ENCODE assay signal across 8 mouse cellular contexts in genomic region chr7:30477415-30478381, GRCm38 (mm10). TPM values are rescaled to one million over a fixed set of nuclear protein-coding genes. Genes with fewer than 3 reads are reported as not detected.
A peak's percentile ranks its signal among the peaks of the same experiment; 100 is the strongest.
DNase-seq lines count a peak whose midpoint lies in the region; ATAC-seq and TF ChIP-seq lines count a peak whose summit lies in the region.

No protein-coding gene starts in this region.

- peak overlapping the region; percentile 48; the same call in 1 of the 2 replicates for H3K27ac ChIP-seq in kidney, embryonic 15.5 days
- no peak overlapping the region for H3K27ac ChIP-seq in cortical plate, adult 2 months (ENCODE audit: insufficient read depth, low read length)
- 0 out of 2 replicates have a peak overlapping the region, but pooled peaks have one; percentile 35 for H3K27ac ChIP-seq in hindbrain, embryonic 13.5 days
- no peak overlapping the region for H3K27ac ChIP-seq in liver, embryonic 15.5 days (replicated peaks)
- H3K27ac ChIP-seq in stomach, postnatal 0 days (replicated peaks) = no peak overlapping the region

- H3K4me3 ChIP-seq in kidney, embryonic 15.5 days (replicated peaks) = peak overlapping the region; percentile 35
- H3K4me3 ChIP-seq in cortical plate, adult 2 months (ENCODE audit: insufficient read depth, low read length) = peak overlapping the region; percentile 6
- H3K4me3 ChIP-seq in hindbrain, embryonic 13.5 days = peak overlapping the region; percentile 35
- H3K4me3 ChIP-seq in liver, embryonic 15.5 days (replicated peaks) = no peak overlapping the region; the same call in 1 of the 2 replicates
- H3K4me3 ChIP-seq in stomach, postnatal 0 days (ENCODE audit: low read depth, low read length) = no peak overlapping the region

- H3K4me1 ChIP-seq in kidney, embryonic 15.5 days = peaks cover 9% of the 10 kb centered on the region
- H3K4me1 ChIP-seq in cortical plate, adult 2 months (ENCODE audit: control insufficient read depth, insufficient read depth, low read length) = no peaks in the 10 kb centered on the region; the same call in 1 of the 2 replicates
- H3K4me1 ChIP-seq in hindbrain, embryonic 13.5 days (replicated peaks) = peaks cover 10% of the 10 kb centered on the region
- 0 out of 2 replicates have a peak, but pooled peaks cover 4% of the 10 kb centered on the region for H3K4me1 ChIP-seq in liver, embryonic 15.5 days (replicated peaks)
- H3K4me1 ChIP-seq in stomach, postnatal 0 days (replicated peaks; ENCODE audit: control insufficient read depth, insufficient read depth) = no peaks in the 10 kb centered on the region

- no peaks in the 10 kb centered on the region for H3K36me3 ChIP-seq in kidney, embryonic 15.5 days
- H3K36me3 ChIP-seq in hindbrain, embryonic 13.5 days = no peaks in the 10 kb centered on the region
- H3K36me3 ChIP-seq in liver, embryonic 15.5 days (replicated peaks) = no peaks in the 10 kb centered on the region
- H3K36me3 ChIP-seq in stomach, postnatal 0 days (ENCODE audit: control insufficient read depth, insufficient read depth, low read length) = no peaks in the 10 kb centered on the region

- no peaks in the 10 kb centered on the region for H3K9me3 ChIP-seq in kidney, embryonic 15.5 days (replicated peaks)
- H3K9me3 ChIP-seq in hindbrain, embryonic 13.5 days = no peaks in the 10 kb centered on the region
- H3K9me3 ChIP-seq in liver, embryonic 15.5 days (replicated peaks) = no peaks in the 10 kb centered on the region
- H3K9me3 ChIP-seq in stomach, postnatal 0 days (ENCODE audit: control insufficient read depth, low read length) = no peaks in the 10 kb centered on the region

- H3K9ac ChIP-seq in kidney, embryonic 15.5 days = no peak overlapping the region
- H3K9ac ChIP-seq in hindbrain, embryonic 13.5 days = peak overlapping the region; percentile 60; the same call in 1 of the 2 replicates
- no peak overlapping the region for H3K9ac ChIP-seq in liver, embryonic 15.5 days
- no peak overlapping the region for H3K9ac ChIP-seq in stomach, postnatal 0 days (ENCODE audit: low read length)

- no peak for TF ChIP-seq CTCF in cortical plate, adult 2 months (IDR thresholded peaks at IDR 0.05; ENCODE audit: extremely low read depth, insufficient read depth, low read length)
- no peak for TF ChIP-seq CTCF in stomach, postnatal 0 days (IDR thresholded peaks at IDR 0.05; ENCODE audit: low read depth)

- TF ChIP-seq POLR2A in cortical plate, adult 2 months (IDR thresholded peaks at IDR 0.05; ENCODE audit: extremely low read depth, insufficient read depth, low read length) = no peak

- WGBS in kidney, embryonic 15.5 days = 5% methylated on average over 29 of the region's 32 CpGs
- 8% methylated on average over 32 of the region's 32 CpGs for WGBS in hindbrain, embryonic 13.5 days
- WGBS in liver, embryonic 15.5 days (ENCODE audit: insufficient replicate concordance) = 12% methylated on average over 32 of the region's 32 CpGs
- 9% methylated on average over 26 of the region's 32 CpGs for WGBS in stomach, postnatal 0 days

- peak overlapping the region; percentile 59 for H3K4me2 ChIP-seq in kidney, embryonic 15.5 days
- peak overlapping the region; percentile 58 for H3K4me2 ChIP-seq in hindbrain, embryonic 13.5 days
- peak overlapping the region; percentile 41 for H3K4me2 ChIP-seq in liver, embryonic 15.5 days
- peak overlapping the region; percentile 38 for H3K4me2 ChIP-seq in stomach, postnatal 0 days (replicated peaks; ENCODE audit: low read depth)

- peak; percentile 74 for ATAC-seq in kidney, embryonic 15.5 days (replicated peaks; ENCODE audit: low FRiP score)
- ATAC-seq in hindbrain, embryonic 13.5 days (ENCODE audit: low FRiP score) = peak; percentile 59; the same call in 1 of the 2 replicates
- no peak for ATAC-seq in liver, embryonic 15.5 days (ENCODE audit: insufficient read depth)
- ATAC-seq in stomach, postnatal 0 days (ENCODE audit: low FRiP score, low TSS enrichment) = no peak
- no peak for ATAC-seq in megakaryocyte, adult 5-6 weeks (ENCODE audit: poor library complexity, severe bottlenecking)

- TF ChIP-seq EP300 in stomach, postnatal 0 days (optimal IDR thresholded peaks at IDR 0.05) = no peak

- no peak for DNase-seq in kidney, postnatal 36 days
- peak; percentile 10 for DNase-seq in stomach, postnatal 0 days (ENCODE audit: low spot score)
- no peak for DNase-seq in ovary, adult 18-20 months (ENCODE audit: low spot score)

- H3K27me3 ChIP-seq in kidney, embryonic 15.5 days = peaks cover 21% of the 10 kb centered on the region; the same call in 1 of the 2 replicates
- peaks cover 23% of the 10 kb centered on the region for H3K27me3 ChIP-seq in hindbrain, embryonic 13.5 days
- H3K27me3 ChIP-seq in liver, embryonic 15.5 days = peaks cover 11% of the 10 kb centered on the region; the same call in 1 of the 2 replicates
- no peaks in the 10 kb centered on the region for H3K27me3 ChIP-seq in stomach, postnatal 0 days (ENCODE audit: control insufficient read depth, insufficient read depth, low read length)

RNA-seq across cellular contexts. Expression of gene Prodh2, which starts 15.7 kb away (rescaled TPM):
- 12.8 and 14.4 TPM in 2 replicates for polyA plus RNA-seq in kidney, embryonic 15.5 days (2015; fragmentation: Nextera tagmentation; extraction: Ambion mirVana)
- polyA plus RNA-seq in cortical plate, adult 2 months (2012; rRNA removed) = not detected in 2 replicates
- not detected in 2 replicates for polyA plus RNA-seq in hindbrain, embryonic 13.5 days (2015; fragmentation: Nextera tagmentation; extraction: Ambion mirVana)
- 57.8 and 78.4 TPM in 2 replicates for polyA plus RNA-seq in liver, embryonic 15.5 days (2015; fragmentation: Nextera tagmentation; extraction: Ambion mirVana)
- 0.42 and 0.68 TPM in 2 replicates for polyA plus RNA-seq in stomach, postnatal 0 days (2015; fragmentation: Nextera tagmentation; extraction: Ambion mirVana)
- total RNA-seq in megakaryocyte, adult 5-6 weeks (2015) = not detected in 2 replicates
- not detected in 2 replicates for total RNA-seq in megakaryocyte, adult 5-6 weeks (2017)

RNA-seq across cellular contexts. Expression of gene Nphs1, which starts 19.6 kb away (rescaled TPM):
- polyA plus RNA-seq in kidney, embryonic 15.5 days (2015; fragmentation: Nextera tagmentation; extraction: Ambion mirVana) = 3.6 and 4.8 TPM in 2 replicates
- 1.4 and 1.7 TPM in 2 replicates for polyA plus RNA-seq in cortical plate, adult 2 months (2012; rRNA removed)
- 0.94 and 1.8 TPM in 2 replicates for polyA plus RNA-seq in hindbrain, embryonic 13.5 days (2015; fragmentation: Nextera tagmentation; extraction: Ambion mirVana)
- 0.10 TPM in 1 of 2 replicates, not detected in the other for polyA plus RNA-seq in liver, embryonic 15.5 days (2015; fragmentation: Nextera tagmentation; extraction: Ambion mirVana)
- polyA plus RNA-seq in stomach, postnatal 0 days (2015; fragmentation: Nextera tagmentation; extraction: Ambion mirVana) = 0.16 and 0.25 TPM in 2 replicates
- not detected in 2 replicates for total RNA-seq in megakaryocyte, adult 5-6 weeks (2015)
- total RNA-seq in megakaryocyte, adult 5-6 weeks (2017) = 0.29 TPM in 1 of 2 replicates, not detected in the other

RNA-seq across cellular contexts. Expression of gene Kirrel2, which starts 20.2 kb away (rescaled TPM):
- 0.54 and 0.77 TPM in 2 replicates for polyA plus RNA-seq in kidney, embryonic 15.5 days (2015; fragmentation: Nextera tagmentation; extraction: Ambion mirVana)
- 7.8 and 8.3 TPM in 2 replicates for polyA plus RNA-seq in cortical plate, adult 2 months (2012; rRNA removed)
- 6.6 and 10.0 TPM in 2 replicates for polyA plus RNA-seq in hindbrain, embryonic 13.5 days (2015; fragmentation: Nextera tagmentation; extraction: Ambion mirVana)
- 0.03 and 0.37 TPM in 2 replicates for polyA plus RNA-seq in liver, embryonic 15.5 days (2015; fragmentation: Nextera tagmentation; extraction: Ambion mirVana)
- 0.18 TPM in 2 replicates for polyA plus RNA-seq in stomach, postnatal 0 days (2015; fragmentation: Nextera tagmentation; extraction: Ambion mirVana)
- total RNA-seq in megakaryocyte, adult 5-6 weeks (2015) = not detected in 2 replicates
- total RNA-seq in megakaryocyte, adult 5-6 weeks (2017) = 0.07 TPM in 1 of 2 replicates, not detected in the other

RNA-seq across cellular contexts. Expression of gene Aplp1, which starts 32.4 kb away (rescaled TPM):
- 24.1 and 28.6 TPM in 2 replicates for polyA plus RNA-seq in kidney, embryonic 15.5 days (2015; fragmentation: Nextera tagmentation; extraction: Ambion mirVana)
- 1,095 and 1,125 TPM in 2 replicates for polyA plus RNA-seq in cortical plate, adult 2 months (2012; rRNA removed)
- 583 and 599 TPM in 2 replicates for polyA plus RNA-seq in hindbrain, embryonic 13.5 days (2015; fragmentation: Nextera tagmentation; extraction: Ambion mirVana)
- 5.3 and 6.2 TPM in 2 replicates for polyA plus RNA-seq in liver, embryonic 15.5 days (2015; fragmentation: Nextera tagmentation; extraction: Ambion mirVana)
- 21.7 and 24.1 TPM in 2 replicates for polyA plus RNA-seq in stomach, postnatal 0 days (2015; fragmentation: Nextera tagmentation; extraction: Ambion mirVana)
- 0.07 and 0.25 TPM in 2 replicates for total RNA-seq in megakaryocyte, adult 5-6 weeks (2015)
- 0.08 TPM in 1 of 2 replicates, not detected in the other for total RNA-seq in megakaryocyte, adult 5-6 weeks (2017)

RNA-seq across cellular contexts. Expression of gene Nfkbid, which starts 56.2 kb away (rescaled TPM):
- 1.3 and 2.0 TPM in 2 replicates for polyA plus RNA-seq in kidney, embryonic 15.5 days (2015; fragmentation: Nextera tagmentation; extraction: Ambion mirVana)
- polyA plus RNA-seq in cortical plate, adult 2 months (2012; rRNA removed) = 4.4 and 5.7 TPM in 2 replicates
- polyA plus RNA-seq in hindbrain, embryonic 13.5 days (2015; fragmentation: Nextera tagmentation; extraction: Ambion mirVana) = 2.0 TPM in 2 replicates
- 1.6 and 1.8 TPM in 2 replicates for polyA plus RNA-seq in liver, embryonic 15.5 days (2015; fragmentation: Nextera tagmentation; extraction: Ambion mirVana)
- polyA plus RNA-seq in stomach, postnatal 0 days (2015; fragmentation: Nextera tagmentation; extraction: Ambion mirVana) = 1.1 TPM in 2 replicates
- total RNA-seq in megakaryocyte, adult 5-6 weeks (2015) = 23.0 and 28.6 TPM in 2 replicates
- 13.3 and 17.2 TPM in 2 replicates for total RNA-seq in megakaryocyte, adult 5-6 weeks (2017)

Comparison
In these comparisons a context has a peak if more than half of its experiments do, and no peak if none do; other contexts are left out.
1. ATAC-seq: peak in kidney, embryonic 15.5 days (single experiment) and hindbrain, embryonic 13.5 days (single experiment); none in liver, embryonic 15.5 days (single experiment), stomach, postnatal 0 days (single experiment) and megakaryocyte, adult 5-6 weeks (single experiment).
2. H3K27ac ChIP-seq: peak in kidney, embryonic 15.5 days (single experiment) and hindbrain, embryonic 13.5 days (single experiment); none in cortical plate, adult 2 months (single experiment), liver, embryonic 15.5 days (single experiment) and stomach, postnatal 0 days (single experiment).
3. H3K4me3 ChIP-seq: peak in kidney, embryonic 15.5 days (single experiment), cortical plate, adult 2 months (single experiment) and hindbrain, embryonic 13.5 days (single experiment); none in liver, embryonic 15.5 days (single experiment) and stomach, postnatal 0 days (single experiment).
4. Peak in every context shown above with its lines, with median percentiles within 50 percentile points of each other: H3K4me2 ChIP-seq.